Mouse (Mus musculus) midbrain, embryonic 13.5 days (tissue): ENCODE measurements around the gene Ptcra. TPM values are rescaled to one million over a fixed set of nuclear protein-coding genes. Genes with fewer than 3 reads are reported as not detected.
A peak's percentile ranks its signal among the peaks of the same experiment; 100 is the strongest.

Source experiments
- ATAC-seq: fragments of 200-750 bp; cut with Nextera tagmentation; 2 replicates; pipeline ENCODE4 v1.8.0; 2017; ENCODE audit warnings: mild to moderate bottlenecking, moderate TSS enrichment, moderate library complexity
- H3K27ac ChIP-seq: fragments of 300-500 bp; sonication (generic); 2 replicates; pipeline ENCODE4 v1.5.1; 2015; ENCODE audit warnings: inconsistent platforms, mild to moderate bottlenecking, moderate library complexity
- H3K27me3 ChIP-seq: fragments of 300-500 bp; sonication (generic); 2 replicates; pipeline ENCODE4 v1.6.1; 2015; ENCODE audit warnings: mild to moderate bottlenecking, inconsistent platforms
- H3K36me3 ChIP-seq: fragments of 300-500 bp; sonication (generic); 2 replicates; pipeline ENCODE4 v1.6.1; 2015; ENCODE audit warnings: mild to moderate bottlenecking, inconsistent platforms
- H3K4me1 ChIP-seq: fragments of 300-500 bp; sonication (generic); replicated peaks from 2 replicates; pipeline ENCODE4 v1.6.1; 2015; ENCODE audit warnings: inconsistent platforms
- H3K4me2 ChIP-seq: fragments of 300-500 bp; sonication (generic); replicated peaks from 2 replicates; pipeline ENCODE4 v1.6.1; 2015; ENCODE audit warnings: moderate library complexity, mild to moderate bottlenecking, inconsistent platforms
- H3K4me3 ChIP-seq: fragments of 300-500 bp; sonication (generic); replicated peaks from 2 replicates; pipeline ENCODE4 v1.5.1; 2015; ENCODE audit warnings: mild to moderate bottlenecking, inconsistent platforms
- H3K9ac ChIP-seq: fragments of 300-500 bp; sonication (generic); replicated peaks from 2 replicates; pipeline ENCODE4 v1.6.1; 2015; ENCODE audit warnings: mild to moderate bottlenecking, inconsistent platforms
- H3K9me3 ChIP-seq: fragments of 300-500 bp; sonication (generic); 2 replicates; pipeline ENCODE4 v1.6.1; 2016; ENCODE audit warnings: mild to moderate bottlenecking, inconsistent platforms
- WGBS: fragments of 180-500 bp; shearing (Covaris S2); methylation state at CpG from one replicate; pipeline ENCODE4 v1.1.7; 2015; 5-methylcytosine and 5-hydroxymethylcytosine counted together
- polyA plus RNA-seq: library from polyadenylated mRNA; unstranded; fragments of >200 nt; fragmentation: Nextera tagmentation; extraction: Ambion mirVana; gene quantifications from 2 replicates; pipeline ENCODE4 v1.2.1, GENCODE M21; 2015

Ptcra gene
- polyA plus RNA-seq, 1 experiment from 2014 or later: 0.24 TPM

GRCm38 (mm10) chr17:46736160-46736559, 27.4 kb downstream of the Ptcra start:
- ATAC-seq: no peak
- Histone ChIP-seq H3K9ac (no peak overlapping the region), H3K4me3 (no peak overlapping the region), H3K36me3 (peaks cover 44% of the 10 kb centered on the region), H3K9me3 (0 out of 2 replicates have a peak, but pooled peaks cover 3% of the 10 kb centered on the region), H3K4me2 (no peak overlapping the region), H3K27me3 (no peaks in the 10 kb centered on the region), H3K27ac (no peak overlapping the region), H3K4me1 (no peaks in the 10 kb centered on the region)
- 61% methylated on average over 9 of the region's 10 CpGs for WGBS

GRCm38 (mm10) chr17:46735287-46735686, 28.2 kb downstream of the Ptcra start:
- Histone ChIP-seq H3K27me3 (no peaks in the 10 kb centered on the region), H3K36me3 (peaks cover 42% of the 10 kb centered on the region), H3K9ac (no peak overlapping the region), H3K4me2 (no peak overlapping the region), H3K9me3 (0 out of 2 replicates have a peak, but pooled peaks cover 3% of the 10 kb centered on the region), H3K4me1 (no peaks in the 10 kb centered on the region), H3K4me3 (no peak overlapping the region), H3K27ac (no peak overlapping the region)
- ATAC-seq: no peak
- 91% methylated on average over 7 of the region's 7 CpGs for WGBS

GRCm38 (mm10) chr17:46734055-46734454, 29.5 kb downstream of the Ptcra start:
- Histone ChIP-seq H3K36me3 (peaks cover 41% of the 10 kb centered on the region), H3K9ac (no peak overlapping the region), H3K4me2 (no peak overlapping the region), H3K27ac (no peak overlapping the region), H3K27me3 (peaks cover 7% of the 10 kb centered on the region), H3K9me3 (0 out of 2 replicates have a peak, but pooled peaks cover 3% of the 10 kb centered on the region), H3K4me1 (0 out of 2 replicates have a peak, but pooled peaks cover under 1% of the 10 kb centered on the region), H3K4me3 (no peak overlapping the region)
- WGBS: 94% methylated on average over 3 of the region's 3 CpGs
- no peak for ATAC-seq

GRCm38 (mm10) chr17:46728904-46729318, 34.6 kb downstream of the Ptcra start, which contains the start of gene Gnmt:
Gnmt (minus strand) TSS chr17:46729168.
- peak within 1 kb of the TSS; percentile 53; the same call in 1 of the 2 replicates for H3K9ac ChIP-seq
- H3K36me3 ChIP-seq: peaks cover 20% of the 10 kb centered on the region
- WGBS: 15% methylated on average over 24 of the region's 24 CpGs

GRCm38 (mm10) chr17:46728496-46728895, 35.0 kb downstream of the Ptcra start:
- peak overlapping the region; percentile 53; the same call in 1 of the 2 replicates for H3K9ac ChIP-seq
- no peaks in the 10 kb centered on the region for H3K9me3 ChIP-seq
- no peak overlapping the region for H3K4me3 ChIP-seq
- H3K4me2 ChIP-seq: 0 out of 2 replicates have a peak overlapping the region, but pooled peaks have one; percentile 10
- WGBS: 54% methylated on average over 11 of the region's 11 CpGs
- peaks cover 22% of the 10 kb centered on the region for H3K36me3 ChIP-seq
- peak; percentile 13; the same call in 1 of the 2 replicates for ATAC-seq
- peaks cover 15% of the 10 kb centered on the region for H3K27me3 ChIP-seq
- H3K27ac ChIP-seq: no peak overlapping the region
- H3K4me1 ChIP-seq: 0 out of 2 replicates have a peak, but pooled peaks cover 4% of the 10 kb centered on the region

More at GRCm38 (mm10) chr17:46728904-46729318, 34.6 kb downstream of the Ptcra start, which contains the start of gene Gnmt:
- ATAC-seq: peak; percentile 28; the same call in 1 of the 2 replicates
- Histone ChIP-seq H3K4me3 (no peak within 1 kb of the TSS), H3K4me2 (0 out of 2 replicates have a peak within 1 kb of the TSS, but pooled peaks have one; percentile 10), H3K9me3 (no peaks in the 10 kb centered on the region), H3K4me1 (0 out of 2 replicates have a peak, but pooled peaks cover 4% of the 10 kb centered on the region), H3K27ac (no peak within 1 kb of the TSS), H3K27me3 (peaks cover 15% of the 10 kb centered on the region)

GRCm38 (mm10) chr17:46728021-46728420, 35.5 kb downstream of the Ptcra start:
- Histone ChIP-seq H3K9me3 (no peaks in the 10 kb centered on the region), H3K4me2 (no peak overlapping the region), H3K27me3 (peaks cover 15% of the 10 kb centered on the region), H3K4me1 (0 out of 2 replicates have a peak, but pooled peaks cover 4% of the 10 kb centered on the region), H3K9ac (no peak overlapping the region), H3K4me3 (no peak overlapping the region), H3K27ac (no peak overlapping the region), H3K36me3 (peaks cover 26% of the 10 kb centered on the region)
- ATAC-seq: no peak
- WGBS: 38% methylated on average over 6 of the region's 6 CpGs

- H3K27me3 ChIP-seq: peaks cover 15% of the 10 kb centered on the region
- H3K4me2 ChIP-seq: no peak overlapping the region
- WGBS: 92% methylated on average over 11 of the region's 11 CpGs
- no peak for ATAC-seq
- H3K36me3 ChIP-seq: peaks cover 32% of the 10 kb centered on the region
- H3K4me1 ChIP-seq: 0 out of 2 replicates have a peak, but pooled peaks cover 4% of the 10 kb centered on the region
- H3K9ac ChIP-seq: no peak overlapping the region
- no peak overlapping the region for H3K4me3 ChIP-seq
- no peak overlapping the region for H3K27ac ChIP-seq
- H3K9me3 ChIP-seq: no peaks in the 10 kb centered on the region
Measured at GRCm38 (mm10) chr17:46727271-46727670, 36.2 kb downstream of the Ptcra start.

GRCm38 (mm10) chr17:46725731-46726645, 37.5 kb downstream of the Ptcra start:
- H3K4me2 ChIP-seq: no peak overlapping the region
- peaks cover 44% of the 10 kb centered on the region for H3K36me3 ChIP-seq
- peaks cover 15% of the 10 kb centered on the region for H3K27me3 ChIP-seq
- WGBS: 93% methylated on average over 26 of the region's 26 CpGs
- no peak overlapping the region for H3K4me3 ChIP-seq
- H3K4me1 ChIP-seq: 0 out of 2 replicates have a peak, but pooled peaks cover 4% of the 10 kb centered on the region
- no peak overlapping the region for H3K27ac ChIP-seq
- no peak for ATAC-seq
- H3K9me3 ChIP-seq: no peaks in the 10 kb centered on the region
- H3K9ac ChIP-seq: 0 out of 2 replicates have a peak overlapping the region, but pooled peaks have one; percentile 1

- Histone ChIP-seq H3K9ac (no peak overlapping the region), H3K4me1 (0 out of 2 replicates have a peak, but pooled peaks cover 4% of the 10 kb centered on the region), H3K9me3 (no peaks in the 10 kb centered on the region), H3K4me3 (no peak overlapping the region), H3K27ac (no peak overlapping the region), H3K27me3 (peaks cover 15% of the 10 kb centered on the region), H3K36me3 (peaks cover 51% of the 10 kb centered on the region), H3K4me2 (no peak overlapping the region)
- ATAC-seq: no peak
- WGBS: 48% methylated on average over 9 of the region's 9 CpGs
Measured at GRCm38 (mm10) chr17:46725273-46725672, 38.2 kb downstream of the Ptcra start.

- H3K27me3 ChIP-seq: peaks cover 13% of the 10 kb centered on the region
- no peaks in the 10 kb centered on the region for H3K9me3 ChIP-seq
- no peak overlapping the region for H3K4me2 ChIP-seq
- H3K9ac ChIP-seq: no peak overlapping the region
- no peak for ATAC-seq
- no peak overlapping the region for H3K27ac ChIP-seq
- 0 out of 2 replicates have a peak, but pooled peaks cover 4% of the 10 kb centered on the region for H3K4me1 ChIP-seq
- H3K4me3 ChIP-seq: no peak overlapping the region
- 86% methylated on average over 17 of the region's 20 CpGs for WGBS
- peaks cover 52% of the 10 kb centered on the region for H3K36me3 ChIP-seq
Measured at GRCm38 (mm10) chr17:46724477-46725084, 38.9 kb downstream of the Ptcra start.

- H3K9me3 ChIP-seq: no peaks in the 10 kb centered on the region
- peaks cover 64% of the 10 kb centered on the region for H3K36me3 ChIP-seq
- H3K4me3 ChIP-seq: no peak overlapping the region
- no peaks in the 10 kb centered on the region for H3K4me1 ChIP-seq
- no peaks in the 10 kb centered on the region for H3K27me3 ChIP-seq
- ATAC-seq: no peak
- WGBS: 80% methylated on average over 7 of the region's 7 CpGs
- no peak overlapping the region for H3K4me2 ChIP-seq
- H3K27ac ChIP-seq: no peak overlapping the region
- no peak overlapping the region for H3K9ac ChIP-seq
Measured at GRCm38 (mm10) chr17:46721077-46721476, 42.4 kb downstream of the Ptcra start.
